Mouse (Mus musculus) stomach, embryonic 15.5 days (tissue): ENCODE data around the gene Llgl1. TPM values are rescaled to one million over a fixed set of nuclear protein-coding genes. Genes with fewer than 3 reads are reported as not detected.
A peak's percentile ranks its signal among the peaks of the same experiment; 100 is the strongest.

Experiments used
- ATAC-seq: fragments of 200-750 bp; cut with Nextera tagmentation; 2 replicates; pipeline ENCODE4 v1.8.0; 2017; ENCODE audit warnings: low read depth, moderate number of reproducible peaks, moderate TSS enrichment; ENCODE audit not compliant: insufficient read depth, low FRiP score
- H3K27ac ChIP-seq: fragments of 300-500 bp; sonication (generic); 2 replicates; pipeline ENCODE4 v1.5.1; 2015; ENCODE audit warnings: mild to moderate bottlenecking, inconsistent platforms
- H3K27me3 ChIP-seq: fragments of 300-500 bp; sonication (generic); replicated peaks from 2 replicates; pipeline ENCODE4 v1.6.1; 2015; ENCODE audit warnings: inconsistent platforms
- H3K36me3 ChIP-seq: fragments of 300-500 bp; sonication (generic); 2 replicates; pipeline ENCODE4 v1.6.1; 2015; ENCODE audit warnings: inconsistent platforms
- H3K4me1 ChIP-seq: fragments of 300-500 bp; sonication (generic); 2 replicates; pipeline ENCODE4 v1.6.1; 2015; ENCODE audit warnings: inconsistent platforms
- H3K4me2 ChIP-seq: fragments of 300-500 bp; sonication (generic); 2 replicates; pipeline ENCODE4 v1.6.1; 2015; ENCODE audit warnings: mild to moderate bottlenecking, inconsistent platforms
- H3K4me3 ChIP-seq: fragments of 300-500 bp; sonication (generic); replicated peaks from 2 replicates; pipeline ENCODE4 v1.5.1; 2015; ENCODE audit warnings: inconsistent platforms
- H3K9ac ChIP-seq: fragments of 300-500 bp; sonication (generic); 2 replicates; pipeline ENCODE4 v1.6.1; 2015; ENCODE audit warnings: inconsistent platforms
- H3K9me3 ChIP-seq: fragments of 300-500 bp; sonication (generic); 2 replicates; pipeline ENCODE4 v1.6.1; 2016; ENCODE audit warnings: inconsistent platforms
- WGBS: fragments of 180-500 bp; shearing (Covaris S2); methylation state at CpG from one replicate; pipeline ENCODE4 v1.1.7; 2015; 5-methylcytosine and 5-hydroxymethylcytosine counted together
- polyA plus RNA-seq: library from polyadenylated mRNA; unstranded; fragments of >200 nt; fragmentation: Nextera tagmentation; extraction: Ambion mirVana; gene quantifications from 2 replicates; pipeline ENCODE4 v1.2.1, GENCODE M21; 2015

Gene Llgl1
- polyA plus RNA-seq, 1 experiment from 2014 or later = 38.2 TPM

- 5% methylated on average over 12 of the region's 12 CpGs for WGBS
- no peaks in the 10 kb centered on the region for H3K9me3 ChIP-seq
- H3K27ac ChIP-seq = peak overlapping the region; percentile 88
- no peaks in the 10 kb centered on the region for H3K27me3 ChIP-seq
- H3K4me3 ChIP-seq = peak overlapping the region; percentile 84
- H3K9ac ChIP-seq = peak overlapping the region; percentile 84; the same call in 1 of the 2 replicates
- no peak for ATAC-seq
- peak overlapping the region; percentile 82 for H3K4me2 ChIP-seq
- peaks cover 28% of the 10 kb centered on the region for H3K4me1 ChIP-seq
- H3K36me3 ChIP-seq = peaks cover 25% of the 10 kb centered on the region
Observed at GRCm38 (mm10) chr11:60727392-60728140, 28.0 kb downstream of the Llgl1 start.

GRCm38 (mm10) chr11:60728260-60728761, 28.8 kb downstream of the Llgl1 start, which contains the start of gene Mief2:
TSS of gene Mief2 (plus strand) at chr11:60728398.
- Histone ChIP-seq H3K4me2 (peak within 1 kb of the TSS; percentile 82), H3K9ac (peak within 1 kb of the TSS; percentile 84), H3K9me3 (no peaks in the 10 kb centered on the region), H3K4me1 (peaks cover 28% of the 10 kb centered on the region), H3K27me3 (no peaks in the 10 kb centered on the region), H3K4me3 (peak within 1 kb of the TSS; percentile 84), H3K27ac (peak within 1 kb of the TSS; percentile 88), H3K36me3 (peaks cover 17% of the 10 kb centered on the region)
- peak; percentile 92 for ATAC-seq
- under 1% methylated on average over 44 of the region's 44 CpGs for WGBS

GRCm38 (mm10) chr11:60729217-60729641, 29.7 kb downstream of the Llgl1 start:
- Histone ChIP-seq H3K4me1 (peaks cover 28% of the 10 kb centered on the region), H3K4me3 (peak overlapping the region; percentile 84; the same call in 1 of the 2 replicates), H3K36me3 (peaks cover 19% of the 10 kb centered on the region), H3K4me2 (peak overlapping the region; percentile 82), H3K9ac (no peak overlapping the region), H3K27ac (no peak overlapping the region), H3K9me3 (no peaks in the 10 kb centered on the region), H3K27me3 (no peaks in the 10 kb centered on the region)
- ATAC-seq = no peak
- 61% methylated on average over 6 of the region's 6 CpGs for WGBS

GRCm38 (mm10) chr11:60730169-60730568, 30.6 kb downstream of the Llgl1 start:
- WGBS = 87% methylated on average over 9 of the region's 9 CpGs

GRCm38 (mm10) chr11:60731251-60731650, 31.7 kb downstream of the Llgl1 start:
- WGBS = 93% methylated on average over 14 of the region's 14 CpGs
- Histone ChIP-seq H3K36me3 (peaks cover 12% of the 10 kb centered on the region), H3K4me1 (peaks cover 23% of the 10 kb centered on the region), H3K9ac (no peak overlapping the region), H3K27me3 (no peaks in the 10 kb centered on the region), H3K27ac (no peak overlapping the region), H3K4me3 (no peak overlapping the region), H3K4me2 (no peak overlapping the region), H3K9me3 (no peaks in the 10 kb centered on the region)
- no peak for ATAC-seq

More at GRCm38 (mm10) chr11:60730169-60730568, 30.6 kb downstream of the Llgl1 start:
- H3K4me1 ChIP-seq = peaks cover 28% of the 10 kb centered on the region
- no peak overlapping the region for H3K4me2 ChIP-seq
- H3K27ac ChIP-seq = no peak overlapping the region
- peaks cover 12% of the 10 kb centered on the region for H3K36me3 ChIP-seq
- H3K4me3 ChIP-seq = no peak overlapping the region
- ATAC-seq = no peak
- no peak overlapping the region for H3K9ac ChIP-seq
- H3K27me3 ChIP-seq = no peaks in the 10 kb centered on the region
- no peaks in the 10 kb centered on the region for H3K9me3 ChIP-seq

- no peak overlapping the region for H3K4me2 ChIP-seq
- 61% methylated on average over 2 of the region's 2 CpGs for WGBS
- peaks cover 12% of the 10 kb centered on the region for H3K36me3 ChIP-seq
Observed at GRCm38 (mm10) chr11:60734206-60734605, 34.7 kb downstream of the Llgl1 start.

GRCm38 (mm10) chr11:60735191-60735590, 35.7 kb downstream of the Llgl1 start:
- H3K9ac ChIP-seq = no peak overlapping the region
- WGBS = 66% methylated on average over 5 of the region's 5 CpGs
- H3K27me3 ChIP-seq = no peaks in the 10 kb centered on the region
- no peak overlapping the region for H3K4me3 ChIP-seq
- no peak for ATAC-seq
- peaks cover 15% of the 10 kb centered on the region for H3K36me3 ChIP-seq
- H3K27ac ChIP-seq = no peak overlapping the region
- H3K9me3 ChIP-seq = no peaks in the 10 kb centered on the region
- no peak overlapping the region for H3K4me2 ChIP-seq
- 0 out of 2 replicates have a peak, but pooled peaks cover 2% of the 10 kb centered on the region for H3K4me1 ChIP-seq

More at GRCm38 (mm10) chr11:60734206-60734605, 34.7 kb downstream of the Llgl1 start:
- Histone ChIP-seq H3K27ac (no peak overlapping the region), H3K4me1 (peaks cover 9% of the 10 kb centered on the region; the same call in 1 of the 2 replicates), H3K4me3 (no peak overlapping the region), H3K9me3 (no peaks in the 10 kb centered on the region), H3K27me3 (no peaks in the 10 kb centered on the region), H3K9ac (no peak overlapping the region)
- no peak for ATAC-seq

GRCm38 (mm10) chr11:60736491-60736890, 37.0 kb downstream of the Llgl1 start:
- H3K4me2 ChIP-seq = no peak overlapping the region
- H3K9ac ChIP-seq = no peak overlapping the region
- peaks cover 18% of the 10 kb centered on the region for H3K36me3 ChIP-seq
- 83% methylated on average over 3 of the region's 3 CpGs for WGBS
- H3K9me3 ChIP-seq = no peaks in the 10 kb centered on the region
- H3K4me3 ChIP-seq = no peak overlapping the region
- H3K27ac ChIP-seq = no peak overlapping the region
- ATAC-seq = no peak
- H3K4me1 ChIP-seq = no peaks in the 10 kb centered on the region
- H3K27me3 ChIP-seq = no peaks in the 10 kb centered on the region

GRCm38 (mm10) chr11:60737450-60737849, 37.9 kb downstream of the Llgl1 start:
- Histone ChIP-seq H3K4me1 (no peaks in the 10 kb centered on the region), H3K4me3 (no peak overlapping the region), H3K27ac (no peak overlapping the region), H3K36me3 (peaks cover 16% of the 10 kb centered on the region), H3K9ac (no peak overlapping the region), H3K9me3 (no peaks in the 10 kb centered on the region), H3K4me2 (no peak overlapping the region), H3K27me3 (no peaks in the 10 kb centered on the region)
- no peak for ATAC-seq

- Histone ChIP-seq H3K36me3 (peaks cover 27% of the 10 kb centered on the region), H3K9me3 (no peaks in the 10 kb centered on the region), H3K9ac (no peak overlapping the region), H3K4me3 (no peak overlapping the region), H3K4me1 (no peaks in the 10 kb centered on the region), H3K27me3 (no peaks in the 10 kb centered on the region), H3K27ac (no peak overlapping the region), H3K4me2 (no peak overlapping the region)
- ATAC-seq = no peak
- 81% methylated on average over 3 of the region's 3 CpGs for WGBS
Observed at GRCm38 (mm10) chr11:60740321-60740720, 40.8 kb downstream of the Llgl1 start.

GRCm38 (mm10) chr11:60755570-60755969, 56.0 kb downstream of the Llgl1 start:
- Histone ChIP-seq H3K9ac (no peak overlapping the region), H3K27ac (no peak overlapping the region), H3K36me3 (peaks cover 30% of the 10 kb centered on the region; the same call in 1 of the 2 replicates), H3K9me3 (no peaks in the 10 kb centered on the region), H3K4me1 (no peaks in the 10 kb centered on the region), H3K27me3 (no peaks in the 10 kb centered on the region), H3K4me2 (no peak overlapping the region), H3K4me3 (no peak overlapping the region)
- WGBS = 86% methylated on average over 7 of the region's 7 CpGs
- ATAC-seq = no peak

- Histone ChIP-seq H3K27me3 (no peaks in the 10 kb centered on the region), H3K9ac (no peak overlapping the region), H3K27ac (no peak overlapping the region), H3K4me2 (no peak overlapping the region), H3K36me3 (peaks cover 20% of the 10 kb centered on the region), H3K9me3 (no peaks in the 10 kb centered on the region), H3K4me1 (no peaks in the 10 kb centered on the region), H3K4me3 (no peak overlapping the region)
- 88% methylated on average over 3 of the region's 3 CpGs for WGBS
- ATAC-seq = no peak
Observed at GRCm38 (mm10) chr11:60761681-60762080, 62.2 kb downstream of the Llgl1 start.
